Mouse (Mus musculus) liver, adult 10 weeks (tissue): Measurements from ENCODE around the gene Flnc. TPM values are rescaled to one million over a fixed set of nuclear protein-coding genes. Genes with fewer than 3 reads are reported as not detected.

ENCODE experiments used
- polyA plus RNA-seq: library from polyadenylated mRNA; stranded (reverse); fragments of 350-450 nt; fragmentation: Illumina TruSeq; extraction: RNeasy Lipid Tissue Mini Kit (QIAGEN cat#74804); gene quantifications from one replicate; pipeline ENCODE4 v1.2.3, GENCODE M21; 2014; ENCODE audit warnings: low read depth, low replicate concordance

The Flnc gene
- not detected for polyA plus RNA-seq

GRCm38 (mm10) chr6:29433038-29433803 is at the start of gene Flnc:
Gene Flnc (plus strand): TSS chr6:29433256.

GRCm38 (mm10) chr6:29388052-29388518 is 45.0 kb upstream of the Flnc start, which contains the start of gene Opn1sw:
Gene Opn1sw (minus strand): TSS chr6:29388468.

GRCm38 (mm10) chr6:29395910-29396713 is 36.9 kb upstream of the Flnc start, which contains the start of gene Ccdc136:
Gene Ccdc136 (plus strand): TSS chr6:29396309.

GRCm38 (mm10) chr6:29467583-29468354 is 34.7 kb downstream of the Flnc start, which contains the start of gene Atp6v1f:
Gene Atp6v1f (plus strand): TSS chr6:29467718.

GRCm38 (mm10) chr6:29471137-29471536 is 38.1 kb downstream of the Flnc start, which contains the start of gene Atp6v1fnb:
Gene Atp6v1fnb (plus strand): TSS chr6:29471437.

GRCm38 (mm10) chr6:29507447-29508309 is 74.6 kb downstream of the Flnc start, which contains the start of gene Kcp:
Gene Kcp (minus strand): TSS chr6:29507952.

Other genes with a start within 250 kb of the Flnc start
- 0.82 TPM for gene Impdh1, start 216.9 kb upstream of the Flnc start, polyA plus RNA-seq
- gene Hilpda, start 160.8 kb upstream of the Flnc start, polyA plus RNA-seq, result 2.6 TPM
- not detected for gene Fam71f2, start 153.7 kb upstream of the Flnc start, polyA plus RNA-seq
- gene Fam71f1, start 114.1 kb upstream of the Flnc start, polyA plus RNA-seq, result not detected
- gene Calu, start 85.2 kb upstream of the Flnc start, polyA plus RNA-seq, result 131 TPM
- not detected for gene Opn1sw, start 44.8 kb upstream of the Flnc start, polyA plus RNA-seq
- 0.45 TPM for gene Ccdc136, start 36.9 kb upstream of the Flnc start, polyA plus RNA-seq
- 21.1 TPM for gene Atp6v1f, start 34.5 kb downstream of the Flnc start, polyA plus RNA-seq
- gene Atp6v1fnb, start 38.2 kb downstream of the Flnc start, polyA plus RNA-seq, result not detected
- gene Kcp, start 74.7 kb downstream of the Flnc start, polyA plus RNA-seq, result not detected
- 5.7 TPM for gene Irf5, start 93.4 kb downstream of the Flnc start, polyA plus RNA-seq
- gene Tnpo3, start 176.6 kb downstream of the Flnc start, polyA plus RNA-seq, result 30.2 TPM